Mouse (Mus musculus): Measurements from ENCODE around the gene Meis2.
A peak's percentile ranks its signal among the peaks of the same experiment; 100 is the strongest.

Meis2 gene

GRCm38 (mm10) chr2:116065570-116066005, at the start of gene Meis2:
TSS of gene Meis2 (minus strand) at chr2:116065839.
- DNase-seq (ENCODE audit: low spot score): peak; percentile 76

GRCm38 (mm10) chr2:116106194-116106593, 40.6 kb upstream of the Meis2 start:
- no peak for DNase-seq (ENCODE audit: low spot score)

GRCm38 (mm10) chr2:116105179-116105578, 39.5 kb upstream of the Meis2 start:
- DNase-seq (ENCODE audit: low spot score): no peak

- no peak for DNase-seq (ENCODE audit: low spot score)
These were observed 37.9 kb upstream of the Meis2 start for GRCm38 (mm10) chr2:116103411-116103996.

- DNase-seq (ENCODE audit: low spot score): peak; percentile 16
These were observed 35.6 kb upstream of the Meis2 start for GRCm38 (mm10) chr2:116101221-116101620.

- DNase-seq (ENCODE audit: low spot score): no peak
These were observed 15.3 kb upstream of the Meis2 start for GRCm38 (mm10) chr2:116080961-116081360.

- DNase-seq (ENCODE audit: low spot score): no peak
These were observed 13.2 kb upstream of the Meis2 start for GRCm38 (mm10) chr2:116078841-116079240.

- DNase-seq (ENCODE audit: low spot score): no peak
These were observed 12.1 kb upstream of the Meis2 start for GRCm38 (mm10) chr2:116077716-116078115.

GRCm38 (mm10) chr2:116076752-116077480, 11.3 kb upstream of the Meis2 start:
- no peak for DNase-seq (ENCODE audit: low spot score)

- DNase-seq (ENCODE audit: low spot score): peak; percentile 49
These were observed 10.3 kb upstream of the Meis2 start for GRCm38 (mm10) chr2:116075902-116076301.

GRCm38 (mm10) chr2:116075477-116075876, 9.8 kb upstream of the Meis2 start:
- peak; percentile 20 for DNase-seq (ENCODE audit: low spot score)

- no peak for DNase-seq (ENCODE audit: low spot score)
These were observed 9.2 kb upstream of the Meis2 start for GRCm38 (mm10) chr2:116074726-116075440.

GRCm38 (mm10) chr2:116074061-116074460, 8.4 kb upstream of the Meis2 start:
- DNase-seq (ENCODE audit: low spot score): no peak

- no peak for DNase-seq (ENCODE audit: low spot score)
These were observed 7.8 kb upstream of the Meis2 start for GRCm38 (mm10) chr2:116073311-116073904.

GRCm38 (mm10) chr2:116072706-116073105, 7.1 kb upstream of the Meis2 start:
- DNase-seq (ENCODE audit: low spot score): no peak

GRCm38 (mm10) chr2:116072321-116072640, 6.6 kb upstream of the Meis2 start:
- no peak for DNase-seq (ENCODE audit: low spot score)

GRCm38 (mm10) chr2:116071571-116072320, 6.1 kb upstream of the Meis2 start:
- DNase-seq (ENCODE audit: low spot score): peak; percentile 61

- no peak for DNase-seq (ENCODE audit: low spot score)
These were observed 5.2 kb upstream of the Meis2 start for GRCm38 (mm10) chr2:116070614-116071425.

GRCm38 (mm10) chr2:116069451-116070225, 4.0 kb upstream of the Meis2 start:
- DNase-seq (ENCODE audit: low spot score): no peak

GRCm38 (mm10) chr2:116068901-116069300, 3.3 kb upstream of the Meis2 start:
- no peak for DNase-seq (ENCODE audit: low spot score)

Measured in ovary, postnatal 36 days (tissue).